Mouse (Mus musculus) MEL (cell line): ENCODE measurements around the gene Phtf2. TPM values are rescaled to one million over a fixed set of nuclear protein-coding genes. Genes with fewer than 3 reads are reported as not detected.

Source experiments
- DNase-seq: peaks from one replicate; pipeline ENCODE4 v3.0.0; 2011; ENCODE audit warnings: low read depth, low spot score
- H3K27ac ChIP-seq: 2 replicates; pipeline ENCODE4 v1.5.1; 2012; ENCODE audit warnings: low read depth, mild to moderate bottlenecking, control low read depth, low read length, moderate library complexity; ENCODE audit not compliant: control insufficient read depth
- H3K27me3 ChIP-seq, 2 experiments: fragments of 150-350 bp in 1 of 2; sonication (generic) in 1 of 2; 2 replicates each; pipeline ENCODE4 v1.6.1; 2012; ENCODE audit warnings: low read length in 2 of 2, mild to moderate bottlenecking in 2 of 2, improper control_type of control experiment in 1 of 2, moderate library complexity in 1 of 2; ENCODE audit not compliant: insufficient read depth in 2 of 2, control insufficient read depth in 1 of 2
- H3K36me3 ChIP-seq, 2 experiments: 2 replicates each; pipeline ENCODE4 v1.6.1; 2012 to 2014; ENCODE audit warnings: low read length in 2 of 2, improper control_type of control experiment in 1 of 2, inconsistent platforms in 1 of 2, mild to moderate bottlenecking in 1 of 2; ENCODE audit not compliant: insufficient read depth in 2 of 2, control insufficient read depth in 1 of 2
- H3K4me1 ChIP-seq, 2 experiments: fragments of 150-350 bp in 1 of 2; sonication (generic) in 1 of 2; 2 replicates each; pipeline ENCODE4 v1.6.1; 2012; ENCODE audit warnings: low read length in 2 of 2, improper control_type of control experiment in 1 of 2, mild to moderate bottlenecking in 1 of 2; ENCODE audit not compliant: insufficient read depth in 2 of 2, control insufficient read depth in 1 of 2
- H3K4me3 ChIP-seq, 2 experiments: fragments of 150-350 bp in 1 of 2; sonication (generic) in 1 of 2; 2 replicates each; pipeline ENCODE4 v1.5.1; 2012; ENCODE audit warnings: low read depth in 2 of 2, low read length in 2 of 2, mild to moderate bottlenecking in 2 of 2, moderate library complexity in 2 of 2, control low read depth in 1 of 2, improper control_type of control experiment in 1 of 2; ENCODE audit not compliant: control insufficient read depth in 1 of 2, insufficient read depth in 1 of 2
- H3K79me2 ChIP-seq: 2 replicates; pipeline ENCODE4 v1.6.1; 2012; ENCODE audit warnings: mild to moderate bottlenecking, low read length, moderate library complexity; ENCODE audit not compliant: control insufficient read depth, poor library complexity, insufficient read depth
- H3K9ac ChIP-seq: 2 replicates; pipeline ENCODE4 v1.6.1; 2012; ENCODE audit warnings: low read depth, mild to moderate bottlenecking, control low read depth, low read length, moderate library complexity; ENCODE audit not compliant: control insufficient read depth, poor library complexity, severe bottlenecking
- H3K9me3 ChIP-seq: fragments of 150-350 bp; sonication (generic); replicated peaks from 2 replicates; pipeline ENCODE4 v1.6.1; 2012; ENCODE audit warnings: mild to moderate bottlenecking, low read length, improper control_type of control experiment, moderate library complexity; ENCODE audit not compliant: insufficient read depth
- BHLHE40 ChIP-seq: IDR thresholded peaks from 2 replicates; pipeline ENCODE4 v1.6.1; 2012; ENCODE audit warnings: low read depth, mild to moderate bottlenecking, inconsistent platforms, low read length, improper control_type of control experiment, borderline replicate concordance
- CHD2 ChIP-seq: IDR thresholded peaks from 2 replicates; pipeline ENCODE4 v1.6.1; 2011; ENCODE audit warnings: low read length, improper control_type of control experiment
- CTCF ChIP-seq, 3 experiments: IDR thresholded peaks in 2 of 3; conservative IDR thresholded peaks in 1 of 3; 2 replicates each; pipeline ENCODE4 v1.5.1; 2011 to 2012; ENCODE audit warnings: low read length in 3 of 3, low read depth in 2 of 3, mild to moderate bottlenecking in 2 of 3, improper control_type of control experiment in 1 of 3, inconsistent platforms in 1 of 3, mixed read lengths in 1 of 3, moderate library complexity in 1 of 3; ENCODE audit not compliant: control insufficient read depth in 1 of 3, insufficient read depth in 1 of 3, poor library complexity in 1 of 3, severe bottlenecking in 1 of 3
- E2F4 ChIP-seq: IDR thresholded peaks from 2 replicates; pipeline ENCODE4 v1.6.1; 2011; ENCODE audit warnings: low read depth, low read length, improper control_type of control experiment, borderline replicate concordance
- ETS1 ChIP-seq: IDR thresholded peaks from 2 replicates; pipeline ENCODE4 v1.6.1; 2012; ENCODE audit warnings: low read depth, mild to moderate bottlenecking, inconsistent platforms, low read length, improper control_type of control experiment, moderate library complexity
- GABPA ChIP-seq: IDR thresholded peaks from 2 replicates; pipeline ENCODE4 v1.6.1; 2012; ENCODE audit warnings: low read depth, mild to moderate bottlenecking, inconsistent platforms, low read length, improper control_type of control experiment, moderate library complexity
- GATA1 ChIP-seq: IDR thresholded peaks from 2 replicates; pipeline ENCODE4 v1.6.1; 2011; ENCODE audit warnings: low read depth, low read length, improper control_type of control experiment
- KAT2A ChIP-seq: conservative IDR thresholded peaks from 2 replicates; pipeline ENCODE4 v1.6.1; 2012; ENCODE audit warnings: low read depth, low read length, improper control_type of control experiment, inconsistent platforms
- MAX ChIP-seq: IDR thresholded peaks from 2 replicates; pipeline ENCODE4 v1.6.1; 2011; ENCODE audit warnings: low read length, improper control_type of control experiment
- MXI1 ChIP-seq: IDR thresholded peaks from 2 replicates; pipeline ENCODE4 v1.6.1; 2011; ENCODE audit warnings: mild to moderate bottlenecking, low read depth, low read length, improper control_type of control experiment
- MYB ChIP-seq: IDR thresholded peaks from 2 replicates; pipeline ENCODE4 v1.6.1; 2011; ENCODE audit warnings: mild to moderate bottlenecking, low read depth, low read length, improper control_type of control experiment
- NRF1 ChIP-seq: IDR thresholded peaks from 2 replicates; pipeline ENCODE4 v1.6.1; 2014; ENCODE audit warnings: low read depth, mild to moderate bottlenecking, inconsistent platforms, low read length, improper control_type of control experiment, moderate library complexity; ENCODE audit not compliant: poor library complexity, insufficient read depth, severe bottlenecking
- POLR2A ChIP-seq, 2 experiments: IDR thresholded peaks; 2 replicates each; pipeline ENCODE4 v1.6.1; 2011 to 2012; ENCODE audit warnings: low read length in 2 of 2, mild to moderate bottlenecking in 2 of 2, control low read depth in 1 of 2, improper control_type of control experiment in 1 of 2, low read depth in 1 of 2, moderate library complexity in 1 of 2; ENCODE audit not compliant: control insufficient read depth in 1 of 2, insufficient read depth in 1 of 2, poor library complexity in 1 of 2
- POLR2AphosphoS2 ChIP-seq: IDR thresholded peaks from 2 replicates; pipeline ENCODE4 v1.6.1; 2011; ENCODE audit warnings: low read length, improper control_type of control experiment
- POLR2AphosphoS5 ChIP-seq: IDR thresholded peaks from 2 replicates; pipeline ENCODE4 v1.6.1; 2012; ENCODE audit warnings: low read depth, borderline replicate concordance, mild to moderate bottlenecking, inconsistent platforms, low read length, moderate library complexity, mixed read lengths
- RCOR1 ChIP-seq: IDR thresholded peaks from 2 replicates; pipeline ENCODE4 v1.6.1; 2012; ENCODE audit warnings: low read depth, mild to moderate bottlenecking, inconsistent platforms, low read length, improper control_type of control experiment
- SIN3A ChIP-seq: IDR thresholded peaks from 2 replicates; pipeline ENCODE4 v1.6.1; 2012; ENCODE audit warnings: low read length, improper control_type of control experiment, inconsistent platforms
- SMC3 ChIP-seq: IDR thresholded peaks from 2 replicates; pipeline ENCODE4 v1.6.1; 2011; ENCODE audit warnings: low read depth, low read length, improper control_type of control experiment
- TBP ChIP-seq: IDR thresholded peaks from 2 replicates; pipeline ENCODE4 v1.8.0; 2011; ENCODE audit warnings: low read depth, low read length, improper control_type of control experiment
- TCF12 ChIP-seq: IDR thresholded peaks from 2 replicates; pipeline ENCODE4 v1.6.1; 2014; ENCODE audit warnings: low read depth, mild to moderate bottlenecking, inconsistent platforms, low read length, improper control_type of control experiment, moderate library complexity
- UBTF ChIP-seq: IDR thresholded peaks from 2 replicates; pipeline ENCODE4 v1.6.1; 2012; ENCODE audit warnings: low read depth, mild to moderate bottlenecking, inconsistent platforms, low read length, improper control_type of control experiment, moderate library complexity, borderline replicate concordance; ENCODE audit not compliant: insufficient read depth
- USF1 ChIP-seq: IDR thresholded peaks from 2 replicates; pipeline ENCODE4 v1.6.1; 2014; ENCODE audit warnings: low read depth, mild to moderate bottlenecking, inconsistent platforms, low read length, improper control_type of control experiment, moderate library complexity
- USF2 ChIP-seq, 2 experiments: IDR thresholded peaks; 2 replicates each; pipeline ENCODE4 v1.6.1; 2011 to 2012; ENCODE audit warnings: improper control_type of control experiment in 2 of 2, low read length in 2 of 2, borderline replicate concordance in 1 of 2, inconsistent platforms in 1 of 2, low read depth in 1 of 2, mild to moderate bottlenecking in 1 of 2; ENCODE audit not compliant: insufficient read depth in 1 of 2
- ZC3H11A ChIP-seq: IDR thresholded peaks from 2 replicates; pipeline ENCODE4 v1.6.1; 2012; ENCODE audit warnings: low read depth, mild to moderate bottlenecking, inconsistent platforms, low read length, improper control_type of control experiment
- ZMIZ1 ChIP-seq: IDR thresholded peaks from 2 replicates; pipeline ENCODE4 v1.6.1; 2012; ENCODE audit warnings: low read depth, mild to moderate bottlenecking, inconsistent platforms, low read length, improper control_type of control experiment, moderate library complexity
- polyA plus RNA-seq, 2 experiments: library from polyadenylated mRNA; stranded (reverse) in 1 of 2; unstranded in 1 of 2; fragments of >175 nt in 1 of 2; fragments of >200 nt in 1 of 2; gene quantifications; 2 replicates each; pipeline versions ENCODE4 v1.2.1 to v1.2.4; 2012; ENCODE audit warnings: low replicate concordance in 2 of 2, low read depth in 1 of 2; ENCODE audit not compliant: insufficient read length in 2 of 2, insufficient read depth in 1 of 2, missing spikeins in 1 of 2
- total RNA-seq: library from RNA; depleted of rRNA; stranded (reverse); fragments of 300-350 nt; gene quantifications from 2 replicates; pipeline ENCODE4 v1.2.3, GENCODE M21; 2012

Gene Phtf2
- total and polyA plus RNA-seq, 3 experiments, result 20.0 TPM; not detected in 1

DNA sequence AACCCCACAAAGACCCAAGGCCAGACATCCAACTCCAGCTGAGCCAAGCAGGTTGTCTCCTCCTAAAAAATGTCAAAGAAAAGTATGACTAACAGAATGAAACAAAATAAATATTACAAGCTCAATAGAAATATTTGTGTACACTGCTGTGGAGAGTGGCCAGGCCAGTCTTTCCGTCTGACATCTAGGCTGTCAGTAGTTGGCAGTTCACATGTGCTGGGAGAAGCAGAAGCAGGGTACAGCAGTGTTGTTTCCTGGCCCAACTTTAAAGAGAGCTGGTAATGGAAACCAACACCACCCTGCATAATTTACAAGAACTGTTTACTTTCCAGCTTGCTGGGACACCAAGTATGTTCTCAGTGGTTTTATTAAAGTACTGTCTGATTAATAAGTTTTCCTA lies 60.3 kb downstream of the Phtf2 start:
- H3K27me3 ChIP-seq, result no peaks in the 10 kb centered on the region
- no peak overlapping the region for H3K4me3 ChIP-seq
- no peaks in the 10 kb centered on the region for H3K36me3 ChIP-seq
- no peak overlapping the region for H3K27ac ChIP-seq
- TF ChIP-seq POLR2A (IDR thresholded peaks at IDR 0.05; ENCODE audit: control insufficient read depth in 1 of 2, insufficient read depth in 1 of 2, low read depth in 1 of 2, low read length in 2 of 2, poor library complexity in 1 of 2), result no peak
- no peak for TF ChIP-seq TCF12
- no peak for TF ChIP-seq ZC3H11A
- TF ChIP-seq MYB, result no peak
- no peak for TF ChIP-seq TBP
- no peak for TF ChIP-seq UBTF
- TF ChIP-seq NRF1, result no peak
- no peak for TF ChIP-seq E2F4
- TF ChIP-seq RCOR1, result no peak
- no peak for TF ChIP-seq MAX
- TF ChIP-seq MXI1, result no peak
- no peak for TF ChIP-seq USF2 (IDR thresholded peaks at IDR 0.05; ENCODE audit: borderline replicate concordance in 1 of 2, insufficient read depth in 1 of 2, low read depth in 1 of 2, low read length in 2 of 2)
- TF ChIP-seq ETS1, result no peak
- TF ChIP-seq GATA1, result no peak
- no peak for TF ChIP-seq POLR2AphosphoS2
- no peak for TF ChIP-seq KAT2A
- TF ChIP-seq CTCF (IDR thresholded peaks at IDR 0.05 in 2 of 3, conservative IDR thresholded peaks at IDR 0.05 in 1 of 3; ENCODE audit: control insufficient read depth in 1 of 3, insufficient read depth in 1 of 3, low read depth in 2 of 3, low read length in 3 of 3, poor library complexity in 1 of 3, severe bottlenecking in 1 of 3), result no peak
- TF ChIP-seq GABPA, result no peak
- no peak for TF ChIP-seq SMC3
- TF ChIP-seq USF1, result no peak
- H3K9ac ChIP-seq, result no peak overlapping the region
- no peaks in the 10 kb centered on the region for H3K4me1 ChIP-seq
- H3K9me3 ChIP-seq, result no peaks in the 10 kb centered on the region
- DNase-seq, result no peak
- H3K79me2 ChIP-seq, result no peaks in the 10 kb centered on the region

- Histone ChIP-seq H3K9me3 (no peaks in the 10 kb centered on the region), H3K27ac (no peak overlapping the region), H3K9ac (no peak overlapping the region), H3K4me1 (0 out of 4 replicates have a peak, but pooled peaks cover 0 to under 1% of the 10 kb centered on the region in 2 experiments), H3K79me2 (no peaks in the 10 kb centered on the region), H3K4me3 (no peak overlapping the region), H3K36me3 (peaks cover 0 to 4% of the 10 kb centered on the region in 2 experiments; a peak in 2 of 4 replicates), H3K27me3 (no peaks in the 10 kb centered on the region)
- TF ChIP-seq POLR2AphosphoS2, result no peak
- no peak for TF ChIP-seq SIN3A
- TF ChIP-seq CHD2, result no peak
- TF ChIP-seq ZMIZ1, result no peak
- no peak for TF ChIP-seq KAT2A
- TF ChIP-seq MXI1, result no peak
- TF ChIP-seq UBTF, result no peak
- TF ChIP-seq USF1, result no peak
- no peak for TF ChIP-seq BHLHE40
- no peak for TF ChIP-seq MAX
- TF ChIP-seq POLR2AphosphoS5, result no peak
- no peak for TF ChIP-seq MYB
- no peak for TF ChIP-seq ETS1
- no peak for DNase-seq
Observed at GRCm38 (mm10) chr5:20821122-20821521, 60.8 kb downstream of the Phtf2 start.
